Mouse (Mus musculus): ENCODE data around the gene Cpt1a. TPM values are rescaled to one million over a fixed set of nuclear protein-coding genes. Genes with fewer than 3 reads are reported as not detected.

Gene Cpt1a
- total RNA-seq, 2 experiments from 2014 or later = 7.1 to 8.8 TPM

DNA sequence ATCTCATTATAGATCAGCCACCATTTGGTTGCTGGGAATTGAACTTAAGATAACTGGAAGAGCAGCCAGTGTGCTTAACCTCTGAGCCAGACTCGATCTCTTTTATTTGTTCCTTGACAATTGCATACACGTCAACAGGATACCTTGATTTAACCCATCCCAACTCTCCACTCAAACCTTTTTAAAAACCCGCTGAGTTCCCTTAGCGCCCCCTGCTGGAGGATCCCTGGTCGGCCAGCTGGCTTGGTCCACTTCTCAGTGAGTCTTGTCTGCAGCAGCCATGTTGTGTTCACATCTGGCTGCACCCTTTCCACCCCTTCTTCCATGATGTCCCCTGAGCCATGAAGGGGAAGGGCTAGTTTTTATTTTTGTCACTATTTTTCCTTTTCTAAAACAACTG, 33.0 kb downstream of the Cpt1a start:
- peak; percentile 45 for DNase-seq
- Histone ChIP-seq H3K27ac (no peak overlapping the region), H3K4me3 (no peak overlapping the region)
- intact Hi-C loops (cut with DNase I) = loop anchor here (2.0 to 5.0 kb wide), 2 partner anchors 33 to 62 kb away; partner anchors contain the start of gene Cpt1a
- TF ChIP-seq CTCF (IDR thresholded peaks at IDR 0.05) = peak; percentile 66

GRCm38 (mm10) chr19:3356516-3356915, 34.4 kb downstream of the Cpt1a start:
- DNase-seq = no peak
- no peak for TF ChIP-seq CTCF (IDR thresholded peaks at IDR 0.05)
- intact Hi-C loops (cut with DNase I) = loop anchor here (5.0 kb wide), 1 partner anchor 34 kb away; the partner anchor contains the start of gene Cpt1a
- H3K4me3 ChIP-seq = no peak overlapping the region
- H3K27ac ChIP-seq = no peak overlapping the region

GRCm38 (mm10) chr19:3357620-3358019, 35.5 kb downstream of the Cpt1a start:
- intact Hi-C loops (cut with DNase I) = loop anchor here (1.0 to 5.0 kb wide), 2 partner anchors 13 to 35 kb away; partner anchors contain the start of gene Cpt1a
- no peak for DNase-seq

DNA sequence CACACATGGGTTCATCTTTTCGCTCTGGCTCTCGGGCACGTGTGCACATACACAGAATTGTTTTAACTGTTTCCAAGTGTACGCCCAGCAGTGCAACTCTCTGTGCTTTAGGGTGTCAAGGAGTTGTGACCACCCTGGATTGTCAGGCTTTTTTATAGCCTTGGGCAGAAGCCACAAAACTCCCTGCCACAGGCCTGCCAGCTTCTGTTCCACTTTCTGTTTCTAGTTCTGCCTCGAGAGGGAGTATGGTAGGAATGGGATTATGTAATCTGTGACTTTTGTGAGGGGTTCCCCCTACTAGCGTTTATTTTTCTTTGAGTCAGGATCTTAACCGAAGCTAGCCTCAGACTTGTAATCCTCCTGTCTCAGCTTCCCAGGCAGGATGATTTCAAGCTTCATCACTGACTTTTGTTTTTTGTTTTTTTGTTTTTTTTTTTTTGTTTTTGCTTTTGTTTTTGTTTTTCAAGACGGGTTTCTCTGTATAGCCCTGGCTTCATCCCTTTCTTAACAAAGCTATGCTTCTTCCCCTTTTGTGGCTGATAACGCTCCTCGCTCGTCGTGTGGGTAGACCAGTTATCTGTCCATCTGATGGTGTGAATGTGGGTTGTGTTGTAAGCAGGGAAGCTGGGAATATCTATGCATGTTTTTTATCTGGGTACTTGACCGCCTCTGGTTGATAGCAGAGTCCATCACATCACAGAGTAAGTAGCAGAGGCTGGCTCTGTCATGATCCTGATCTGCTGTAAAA, 37.9 kb downstream of the Cpt1a start:
- no peak overlapping the region for H3K4me3 ChIP-seq
- DNase-seq = no peak
- no peak for TF ChIP-seq CTCF (IDR thresholded peaks at IDR 0.05)
- no peak overlapping the region for H3K27ac ChIP-seq
- intact Hi-C loops (cut with DNase I) = loop anchor here (5.0 kb wide), 1 partner anchor 38 kb away; the partner anchor contains the start of gene Cpt1a

More at GRCm38 (mm10) chr19:3357620-3358019, 35.5 kb downstream of the Cpt1a start:
- Histone ChIP-seq H3K27ac (no peak overlapping the region), H3K4me3 (no peak overlapping the region)
- TF ChIP-seq CTCF (IDR thresholded peaks at IDR 0.05) = no peak

GRCm38 (mm10) chr19:3363510-3363909, 41.4 kb downstream of the Cpt1a start:
- DNase-seq = no peak
- H3K4me3 ChIP-seq = no peak overlapping the region
- TF ChIP-seq CTCF (IDR thresholded peaks at IDR 0.05) = no peak
- intact Hi-C loops (cut with DNase I) = no loop called here
- no peak overlapping the region for H3K27ac ChIP-seq

- peak; percentile 40 for TF ChIP-seq CTCF (IDR thresholded peaks at IDR 0.05)
- H3K27ac ChIP-seq = no peak overlapping the region
- H3K4me3 ChIP-seq = no peak overlapping the region
- DNase-seq = no peak
- intact Hi-C loops (cut with DNase I) = no loop called here
Observed at GRCm38 (mm10) chr19:3365089-3365488, 43.0 kb downstream of the Cpt1a start.

DNA sequence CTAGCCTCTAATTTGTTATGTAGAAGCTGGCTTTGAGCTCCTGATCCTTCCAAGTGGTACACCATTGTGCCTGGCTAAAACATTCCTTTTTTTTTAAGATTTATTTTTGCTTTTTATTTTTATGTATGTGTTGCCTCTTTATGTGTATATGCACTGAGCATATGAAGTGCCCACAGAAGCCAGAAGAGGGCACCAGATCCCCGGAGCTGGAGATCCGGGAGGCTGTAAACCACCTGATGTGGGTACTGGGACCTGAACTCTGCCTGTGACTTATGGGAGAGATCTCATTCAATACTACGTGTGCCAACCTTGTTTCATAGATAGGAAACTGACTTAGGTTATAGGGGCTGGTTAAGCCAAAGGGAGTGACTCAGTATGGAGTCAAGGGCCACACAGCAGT, 46.1 kb downstream of the Cpt1a start:
- TF ChIP-seq CTCF (IDR thresholded peaks at IDR 0.05) = peak; percentile 9; the same call in 1 of the 2 replicates
- no peak overlapping the region for H3K4me3 ChIP-seq
- no peak overlapping the region for H3K27ac ChIP-seq
- intact Hi-C loops (cut with DNase I) = no loop called here
- no peak for DNase-seq

DNA sequence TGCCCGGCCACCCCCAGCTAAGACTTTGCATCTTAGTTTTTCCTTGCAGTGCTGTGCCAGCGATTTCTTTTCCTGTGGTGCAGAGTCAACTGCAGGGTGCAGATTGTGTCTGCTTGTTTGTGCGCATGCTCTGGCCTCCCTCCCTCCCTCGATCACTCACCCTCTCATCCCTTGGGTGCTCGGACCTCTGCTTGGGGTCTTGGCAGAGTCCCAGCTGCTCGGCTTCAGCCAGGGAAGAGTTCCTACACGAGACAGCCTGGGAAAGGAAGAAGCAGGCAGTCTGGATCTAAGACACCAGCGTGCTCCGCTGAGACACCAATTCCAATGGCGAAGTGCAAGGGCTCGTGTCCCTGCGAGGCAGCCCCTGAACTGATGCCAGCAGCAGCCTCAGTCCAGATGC, 51.2 kb downstream of the Cpt1a start:
- TF ChIP-seq CTCF (IDR thresholded peaks at IDR 0.05) = no peak
- intact Hi-C loops (cut with DNase I) = no loop called here
- no peak overlapping the region for H3K4me3 ChIP-seq
- peak; percentile 52 for DNase-seq
- H3K27ac ChIP-seq = no peak overlapping the region

DNA sequence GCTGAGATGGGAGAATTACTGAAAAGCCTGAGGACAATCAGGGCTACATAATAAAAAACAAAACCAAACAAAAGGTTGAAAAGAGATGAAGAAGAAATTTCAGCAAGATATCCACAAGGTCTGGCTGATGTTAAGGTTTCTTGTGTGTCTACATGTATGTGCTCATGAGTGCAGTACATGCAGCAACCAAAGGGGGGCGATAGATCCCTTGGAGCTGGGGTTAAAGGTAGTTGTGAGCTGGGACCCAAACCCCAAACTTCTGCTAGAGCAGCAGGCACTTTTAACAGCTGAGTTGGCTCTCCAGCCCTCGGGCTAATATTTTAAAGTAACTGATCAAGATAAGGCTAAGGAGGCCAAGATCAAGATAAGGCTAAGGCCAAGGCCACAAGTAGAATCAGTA, 51.9 kb downstream of the Cpt1a start:
- H3K4me3 ChIP-seq = no peak overlapping the region
- DNase-seq = no peak
- intact Hi-C loops (cut with DNase I) = no loop called here
- peak; percentile 35 for TF ChIP-seq CTCF (IDR thresholded peaks at IDR 0.05)
- no peak overlapping the region for H3K27ac ChIP-seq

- no peak for TF ChIP-seq CTCF (IDR thresholded peaks at IDR 0.05)
- DNase-seq = no peak
- peak overlapping the region; percentile 38 for H3K27ac ChIP-seq
- intact Hi-C loops (cut with DNase I) = no loop called here
- H3K4me3 ChIP-seq = no peak overlapping the region
Observed at GRCm38 (mm10) chr19:3375945-3376495, 53.9 kb downstream of the Cpt1a start.

GRCm38 (mm10) chr19:3376966-3377715, 55.0 kb downstream of the Cpt1a start:
- intact Hi-C loops (cut with DNase I) = no loop called here
- Histone ChIP-seq H3K4me3 (no peak overlapping the region), H3K27ac (no peak overlapping the region)
- peak; percentile 42 for DNase-seq
- TF ChIP-seq CTCF (IDR thresholded peaks at IDR 0.05) = no peak

DNA sequence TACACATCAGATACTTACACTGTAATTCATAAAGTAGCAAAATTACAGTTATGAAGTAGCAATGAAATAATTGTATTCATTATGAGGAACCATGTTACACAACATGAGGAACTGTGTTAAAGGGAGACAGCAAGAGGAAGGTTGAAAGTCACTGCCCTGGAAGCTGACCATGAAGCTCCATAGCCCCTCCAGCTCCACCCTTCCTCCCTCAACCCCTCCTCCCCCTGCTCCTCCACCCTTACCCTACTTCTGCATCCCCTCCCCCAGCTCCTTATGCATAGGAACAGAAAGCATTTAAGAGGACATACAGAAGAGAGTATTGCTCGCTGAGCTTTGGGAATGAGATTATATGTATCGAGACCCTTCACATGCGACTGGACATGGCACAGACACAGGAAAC, 56.5 kb downstream of the Cpt1a start:
- intact Hi-C loops (cut with DNase I) = no loop called here
- DNase-seq = no peak
- Histone ChIP-seq H3K4me3 (no peak overlapping the region), H3K27ac (no peak overlapping the region)
- TF ChIP-seq CTCF (IDR thresholded peaks at IDR 0.05) = no peak

DNA sequence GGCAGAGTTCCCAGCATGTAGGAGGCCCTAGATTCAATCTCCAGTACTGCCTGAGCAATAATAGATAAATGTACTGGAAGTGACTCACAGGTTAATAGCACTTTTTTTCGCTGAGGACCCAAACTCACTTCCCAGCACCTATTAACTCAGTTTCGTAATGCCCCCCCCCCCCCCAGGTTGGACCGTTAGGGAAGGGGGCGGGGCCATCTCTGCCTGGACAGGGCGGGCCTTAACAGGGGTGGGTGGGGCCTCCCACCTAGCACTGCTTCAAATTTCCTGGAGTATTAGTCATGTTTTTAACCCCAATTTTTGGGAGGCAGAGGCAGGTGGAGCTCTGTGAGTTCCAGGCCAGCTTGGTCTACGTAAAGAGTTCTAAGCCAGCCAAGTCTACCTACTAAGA, 65.9 kb downstream of the Cpt1a start:
- intact Hi-C loops (cut with DNase I) = no loop called here
- H3K4me3 ChIP-seq = no peak overlapping the region
- H3K27ac ChIP-seq = no peak overlapping the region
- no peak for DNase-seq
- no peak for TF ChIP-seq CTCF (IDR thresholded peaks at IDR 0.05)

All from gastrocnemius, adult 2 months (tissue).